Mouse (Mus musculus) heart, postnatal 14 days (tissue): ENCODE measurements around the gene Blnk. TPM values are rescaled to one million over a fixed set of nuclear protein-coding genes. Genes with fewer than 3 reads are reported as not detected.

Experiments
- DNase-seq, 2 experiments: peaks; one replicate each; pipeline ENCODE4 v3.0.0; 2021 to 2022
- intact Hi-C: fragments of 180-260 bp; cut with DNase I; formaldehyde crosslinking; loops from one replicate; pipeline ENCODE4 v1.15.1; 2025
- long read RNA-seq, 2 experiments: library from polyadenylated mRNA; stranded (forward); transcript quantifications; one replicate each; pipeline ENCODE4 v2.0.0; 2021
- total RNA-seq, 2 experiments: library from RNA; stranded (reverse); gene quantifications; 2 replicates each; pipeline ENCODE4 v1.2.3; 2021

The Blnk gene
- total RNA-seq: under 1 TPM; 0.76 to 0.81 TPM
- long read RNA-seq, experiment 1: 0 reads
- long read RNA-seq, experiment 2, partial matches to known transcripts: 0 of 2 reads
- long read RNA-seq, experiment 2, other reads (novel, unspliced or antisense): 1 of 2 reads

- intact Hi-C loops: no loop called here
- peak; percentile 60 for DNase-seq
These were observed at the start of gene Blnk for GRCm38 (mm10) chr19:40994057-40994585. TSS of gene Blnk (minus strand) at chr19:40994535.

- intact Hi-C loops: no loop called here
- DNase-seq: no peak
These were observed 44.8 kb upstream of the Blnk start for GRCm38 (mm10) chr19:41039110-41039509.

GRCm38 (mm10) chr19:41035809-41036551, 41.6 kb upstream of the Blnk start:
- intact Hi-C loops: no loop called here

GRCm38 (mm10) chr19:41031869-41032268, 37.5 kb upstream of the Blnk start:
- intact Hi-C loops: no loop called here
- no peak for DNase-seq

More at GRCm38 (mm10) chr19:41035809-41036551, 41.6 kb upstream of the Blnk start:
- no peak for DNase-seq

GRCm38 (mm10) chr19:41031009-41031408, 36.7 kb upstream of the Blnk start:
- DNase-seq: no peak
- intact Hi-C loops: no loop called here

GRCm38 (mm10) chr19:41030161-41030560, 35.8 kb upstream of the Blnk start:
- intact Hi-C loops: no loop called here
- DNase-seq: no peak

GRCm38 (mm10) chr19:41029219-41029618, 34.9 kb upstream of the Blnk start, which contains the start of gene Dntt:
TSS of gene Dntt (plus strand) at chr19:41029275.
- DNase-seq: no peak

GRCm38 (mm10) chr19:41027601-41028000, 33.3 kb upstream of the Blnk start:
- no peak for DNase-seq

More at GRCm38 (mm10) chr19:41029219-41029618, 34.9 kb upstream of the Blnk start, which contains the start of gene Dntt:
- intact Hi-C loops: no loop called here

GRCm38 (mm10) chr19:41027024-41027423, 32.7 kb upstream of the Blnk start:
- intact Hi-C loops: no loop called here
- no peak for DNase-seq

More at GRCm38 (mm10) chr19:41027601-41028000, 33.3 kb upstream of the Blnk start:
- intact Hi-C loops: no loop called here

GRCm38 (mm10) chr19:41026551-41026950, 32.2 kb upstream of the Blnk start:
- DNase-seq: no peak
- intact Hi-C loops: no loop called here

GRCm38 (mm10) chr19:41022244-41022643, 27.9 kb upstream of the Blnk start:
- DNase-seq: no peak
- intact Hi-C loops: no loop called here

- no peak for DNase-seq
- intact Hi-C loops: no loop called here
These were observed 26.2 kb upstream of the Blnk start for GRCm38 (mm10) chr19:41020537-41020936.

GRCm38 (mm10) chr19:41019164-41019675, 24.9 kb upstream of the Blnk start:
- intact Hi-C loops: loop anchor here (5.0 kb wide), 1 partner anchor 267 kb away; no protein-coding TSS in a partner anchor
- DNase-seq: no peak

GRCm38 (mm10) chr19:41015951-41016716, 21.8 kb upstream of the Blnk start:
- intact Hi-C loops: loop anchor here (1.0 to 5.0 kb wide), 2 partner anchors 53 to 264 kb away; no protein-coding TSS in a partner anchor
- peak; percentile 46 to 73 for DNase-seq

GRCm38 (mm10) chr19:41014003-41014402, 19.7 kb upstream of the Blnk start:
- intact Hi-C loops: no loop called here
- no peak for DNase-seq

GRCm38 (mm10) chr19:41013591-41013990, 19.3 kb upstream of the Blnk start:
- DNase-seq: no peak
- intact Hi-C loops: no loop called here

- DNase-seq: no peak
- intact Hi-C loops: no loop called here
These were observed 17.3 kb upstream of the Blnk start for GRCm38 (mm10) chr19:41011676-41012075.

GRCm38 (mm10) chr19:41008674-41009395, 14.5 kb upstream of the Blnk start:
- intact Hi-C loops: no loop called here
- DNase-seq: no peak

- intact Hi-C loops: no loop called here
- DNase-seq: no peak
These were observed 13.4 kb upstream of the Blnk start for GRCm38 (mm10) chr19:41007733-41008132.

- DNase-seq: peak; percentile 47 to 55
- intact Hi-C loops: no loop called here
These were observed 13.0 kb upstream of the Blnk start for GRCm38 (mm10) chr19:41007326-41007725.
